Mouse (Mus musculus): Measurements from ENCODE around the gene Dusp11. TPM values are rescaled to one million over a fixed set of nuclear protein-coding genes. Genes with fewer than 3 reads are reported as not detected.
"Not testable (repeated sequence)": the region's sequence is repeated elsewhere in the genome, so short reads cannot be mapped to it uniquely, and the experiment has no call there.

Gene Dusp11
- polyA plus RNA-seq, 1 experiment from 2014 or later = 22.8 TPM

GRCm38 (mm10) chr6:85974941-85975617 lies 13.6 kb upstream of the Dusp11 start:
- WGBS (ENCODE audit: insufficient replicate concordance) = 31% methylated on average over 10 of the region's 10 CpGs
- H3K27ac ChIP-seq (replicated peaks) = no peak overlapping the region

DNA sequence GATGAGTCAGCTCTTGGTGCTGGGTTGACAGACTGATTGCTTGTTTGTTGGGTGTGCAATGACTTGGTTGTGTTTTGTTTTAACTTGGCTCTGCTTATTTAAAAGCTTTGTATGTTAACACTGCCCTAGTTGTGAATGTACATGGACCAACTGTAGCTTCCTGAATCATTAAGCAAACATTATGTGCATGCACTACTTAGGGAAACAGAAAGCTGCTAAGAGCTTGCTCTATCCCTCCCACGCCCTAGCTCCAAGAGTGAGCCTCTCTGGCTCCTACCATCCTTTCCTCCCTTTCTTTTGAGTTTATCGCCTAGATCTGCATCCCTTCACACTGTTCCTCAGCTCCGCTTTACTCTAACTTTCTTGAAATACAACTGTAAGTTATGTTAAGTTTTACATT lies 11.9 kb upstream of the Dusp11 start:
- WGBS (ENCODE audit: insufficient replicate concordance) = 71% methylated on average over 3 of the region's 3 CpGs

More at GRCm38 (mm10) chr6:85974941-85975617, 13.6 kb upstream of the Dusp11 start:
- Histone ChIP-seq H3K4me3 (replicated peaks) (no peak overlapping the region), H3K4me1 (replicated peaks) (peaks cover 4% of the 10 kb centered on the region; the same call in 1 of the 2 replicates), H3K9ac (no peak overlapping the region), H3K4me2 (no peak overlapping the region), H3K36me3 (replicated peaks) (no peaks in the 10 kb centered on the region), H3K9me3 (replicated peaks) (no peaks in the 10 kb centered on the region), H3K27me3 (no peaks in the 10 kb centered on the region)
- no peak; the same call in 1 of the 2 replicates for ATAC-seq (ENCODE audit: insufficient read depth)

DNA sequence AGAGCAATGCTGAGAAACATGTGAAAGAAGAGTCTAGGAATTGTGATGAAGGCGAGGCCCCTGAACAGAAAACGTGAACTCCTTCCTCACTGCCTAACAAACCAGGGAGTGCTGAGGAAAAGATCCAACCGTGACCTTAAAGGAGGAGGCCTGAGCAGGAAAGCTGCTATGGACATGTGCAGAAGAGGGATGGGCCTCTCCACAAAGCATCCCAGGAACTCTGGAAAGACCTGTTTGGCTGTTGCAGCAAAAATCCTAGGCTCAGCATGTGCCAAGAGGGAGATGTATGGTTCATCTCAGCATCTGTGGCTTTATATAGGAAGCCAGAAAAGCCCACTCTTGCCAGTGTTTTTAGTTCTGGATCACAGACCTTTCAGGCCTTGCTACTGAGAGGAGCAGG lies 11.2 kb upstream of the Dusp11 start:
- no peak for ATAC-seq (ENCODE audit: insufficient read depth)

More for the DNA sequence above, 11.9 kb upstream of the Dusp11 start:
- no peaks in the 10 kb centered on the region for H3K9me3 ChIP-seq (replicated peaks)
- H3K4me2 ChIP-seq = no peak overlapping the region
- no peak for ATAC-seq (ENCODE audit: insufficient read depth)
- no peaks in the 10 kb centered on the region for H3K36me3 ChIP-seq (replicated peaks)
- H3K27ac ChIP-seq (replicated peaks) = no peak overlapping the region
- no peak overlapping the region for H3K9ac ChIP-seq
- H3K4me1 ChIP-seq (replicated peaks) = peaks cover 4% of the 10 kb centered on the region; the same call in 1 of the 2 replicates
- H3K4me3 ChIP-seq (replicated peaks) = no peak overlapping the region
- no peaks in the 10 kb centered on the region for H3K27me3 ChIP-seq

DNA sequence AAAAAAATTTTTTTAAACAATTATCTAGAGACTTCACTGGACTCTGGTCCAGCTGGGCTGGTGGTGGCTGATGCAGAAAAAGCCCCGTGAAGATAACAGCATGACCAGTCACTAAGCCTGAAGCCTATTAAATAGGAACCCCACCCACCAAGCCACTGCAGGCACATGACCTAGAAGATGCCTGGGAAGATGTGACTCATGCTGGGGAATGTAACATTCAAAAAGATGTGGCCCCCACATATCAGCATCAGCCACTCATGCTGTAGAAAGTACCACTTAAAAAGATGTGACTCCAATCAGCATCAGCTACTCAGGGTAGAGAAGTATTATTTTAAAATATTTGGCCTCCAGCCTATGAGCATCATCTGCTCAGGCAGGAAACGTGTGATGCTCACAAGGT lies 8.4 kb upstream of the Dusp11 start:
- WGBS (ENCODE audit: insufficient replicate concordance) = 28% methylated on average over 2 of the region's 2 CpGs
- no peaks in the 10 kb centered on the region for H3K9me3 ChIP-seq (replicated peaks)
- no peaks in the 10 kb centered on the region for H3K36me3 ChIP-seq (replicated peaks)
- no peak overlapping the region for H3K27ac ChIP-seq (replicated peaks)
- H3K4me3 ChIP-seq (replicated peaks) = no peak overlapping the region
- H3K4me2 ChIP-seq = no peak overlapping the region
- no peak for ATAC-seq (ENCODE audit: insufficient read depth)
- H3K27me3 ChIP-seq = no peaks in the 10 kb centered on the region
- H3K9ac ChIP-seq = no peak overlapping the region
- peaks cover 12% of the 10 kb centered on the region for H3K4me1 ChIP-seq (replicated peaks)

More for the DNA sequence above, 11.2 kb upstream of the Dusp11 start:
- Histone ChIP-seq H3K27ac (replicated peaks) (no peak overlapping the region), H3K27me3 (no peaks in the 10 kb centered on the region), H3K4me1 (replicated peaks) (peaks cover 4% of the 10 kb centered on the region; the same call in 1 of the 2 replicates), H3K4me2 (no peak overlapping the region), H3K36me3 (replicated peaks) (no peaks in the 10 kb centered on the region), H3K9ac (no peak overlapping the region), H3K9me3 (replicated peaks) (no peaks in the 10 kb centered on the region), H3K4me3 (replicated peaks) (no peak overlapping the region)
- 64% methylated on average over 3 of the region's 3 CpGs for WGBS (ENCODE audit: insufficient replicate concordance)

DNA sequence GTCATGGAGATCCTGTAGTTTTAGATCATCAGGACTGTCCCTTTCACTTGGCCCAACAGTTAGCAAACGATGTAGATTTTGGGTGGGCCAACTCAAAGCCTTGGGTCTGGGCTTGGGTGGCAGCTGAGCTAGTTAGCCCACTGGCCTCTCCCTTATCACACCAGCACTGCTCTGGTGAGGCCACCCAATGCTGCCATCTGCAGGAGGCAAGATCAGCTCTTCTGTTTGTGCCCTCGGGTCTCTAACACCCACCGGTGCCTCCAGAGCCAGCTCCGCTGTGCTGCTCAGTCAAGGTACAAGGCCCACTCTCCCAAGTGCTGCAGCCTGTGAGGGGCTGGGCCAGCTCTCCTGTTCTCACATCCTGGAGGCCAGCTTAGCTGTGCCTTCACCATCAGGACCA lies 5.2 kb upstream of the Dusp11 start:
- no peak overlapping the region for H3K4me3 ChIP-seq (replicated peaks)
- no peaks in the 10 kb centered on the region for H3K9me3 ChIP-seq (replicated peaks)
- H3K4me1 ChIP-seq (replicated peaks) = peaks cover 11% of the 10 kb centered on the region
- no peak overlapping the region for H3K4me2 ChIP-seq
- H3K36me3 ChIP-seq (replicated peaks) = no peaks in the 10 kb centered on the region
- ATAC-seq (ENCODE audit: insufficient read depth) = no peak
- no peak overlapping the region for H3K9ac ChIP-seq
- H3K27ac ChIP-seq (replicated peaks) = no peak overlapping the region
- H3K27me3 ChIP-seq = no peaks in the 10 kb centered on the region
- 49% methylated on average over 4 of the region's 4 CpGs for WGBS (ENCODE audit: insufficient replicate concordance)

DNA sequence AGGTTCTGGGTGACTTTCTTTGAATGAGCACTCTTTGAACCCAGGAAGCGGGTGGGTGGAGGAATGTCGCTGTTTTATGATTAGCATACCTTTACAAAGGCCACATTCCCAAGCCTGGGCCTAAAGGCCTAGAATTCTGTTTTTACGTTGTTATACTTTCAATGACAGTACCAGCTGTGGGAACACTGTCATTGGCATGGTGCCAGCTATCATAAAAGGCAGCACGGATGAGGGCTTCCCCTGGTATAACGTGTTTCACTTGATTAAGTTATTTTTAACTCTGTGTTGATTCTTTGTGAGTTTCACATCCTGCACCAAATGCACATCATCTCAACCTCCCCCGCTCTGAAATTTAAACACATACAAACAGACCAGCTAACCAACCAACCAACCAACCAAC lies 4.6 kb upstream of the Dusp11 start:
- H3K4me1 ChIP-seq (replicated peaks) = peaks cover 11% of the 10 kb centered on the region
- H3K27me3 ChIP-seq; ATAC-seq (ENCODE audit: insufficient read depth); H3K9ac ChIP-seq; H3K27ac ChIP-seq (replicated peaks); H3K4me3 ChIP-seq (replicated peaks); H3K36me3 ChIP-seq (replicated peaks); H3K4me2 ChIP-seq; H3K9me3 ChIP-seq (replicated peaks): not testable (repeated sequence)
- 46% methylated on average over 5 of the region's 6 CpGs for WGBS (ENCODE audit: insufficient replicate concordance)

- Histone ChIP-seq H3K9me3 (replicated peaks) (no peaks in the 10 kb centered on the region), H3K4me1 (replicated peaks) (peaks cover 13% of the 10 kb centered on the region), H3K4me3 (replicated peaks) (no peak overlapping the region), H3K4me2 (no peak overlapping the region), H3K27me3 (no peaks in the 10 kb centered on the region), H3K27ac (replicated peaks) (no peak overlapping the region), H3K36me3 (replicated peaks) (peaks cover 61% of the 10 kb centered on the region), H3K9ac (no peak overlapping the region)
- 83% methylated on average over 3 of the region's 3 CpGs for WGBS (ENCODE audit: insufficient replicate concordance)
- ATAC-seq (ENCODE audit: insufficient read depth) = no peak
Observed at GRCm38 (mm10) chr6:85957581-85957980, 3.9 kb downstream of the Dusp11 start.

GRCm38 (mm10) chr6:85948549-85948948 lies 12.9 kb downstream of the Dusp11 start:
- no peak overlapping the region for H3K27ac ChIP-seq (replicated peaks)
- H3K27me3 ChIP-seq = no peaks in the 10 kb centered on the region
- H3K9me3 ChIP-seq (replicated peaks) = no peaks in the 10 kb centered on the region
- peaks cover 94% of the 10 kb centered on the region for H3K36me3 ChIP-seq (replicated peaks)
- no peak overlapping the region for H3K9ac ChIP-seq
- no peak overlapping the region for H3K4me3 ChIP-seq (replicated peaks)
- no peaks in the 10 kb centered on the region for H3K4me1 ChIP-seq (replicated peaks)
- 83% methylated on average over 6 of the region's 6 CpGs for WGBS (ENCODE audit: insufficient replicate concordance)
- no peak overlapping the region for H3K4me2 ChIP-seq
- ATAC-seq (ENCODE audit: insufficient read depth) = no peak

GRCm38 (mm10) chr6:85942469-85942868 lies 19.0 kb downstream of the Dusp11 start:
- Histone ChIP-seq H3K36me3 (replicated peaks) (peaks cover 49% of the 10 kb centered on the region), H3K27ac (replicated peaks) (no peak overlapping the region), H3K4me3 (replicated peaks) (no peak overlapping the region), H3K4me1 (replicated peaks) (peaks cover 9% of the 10 kb centered on the region), H3K4me2 (no peak overlapping the region), H3K9me3 (replicated peaks) (no peaks in the 10 kb centered on the region), H3K27me3 (no peaks in the 10 kb centered on the region), H3K9ac (no peak overlapping the region)
- ATAC-seq (ENCODE audit: insufficient read depth) = no peak; the same call in 1 of the 2 replicates
- WGBS (ENCODE audit: insufficient replicate concordance) = 73% methylated on average over 3 of the region's 3 CpGs

DNA sequence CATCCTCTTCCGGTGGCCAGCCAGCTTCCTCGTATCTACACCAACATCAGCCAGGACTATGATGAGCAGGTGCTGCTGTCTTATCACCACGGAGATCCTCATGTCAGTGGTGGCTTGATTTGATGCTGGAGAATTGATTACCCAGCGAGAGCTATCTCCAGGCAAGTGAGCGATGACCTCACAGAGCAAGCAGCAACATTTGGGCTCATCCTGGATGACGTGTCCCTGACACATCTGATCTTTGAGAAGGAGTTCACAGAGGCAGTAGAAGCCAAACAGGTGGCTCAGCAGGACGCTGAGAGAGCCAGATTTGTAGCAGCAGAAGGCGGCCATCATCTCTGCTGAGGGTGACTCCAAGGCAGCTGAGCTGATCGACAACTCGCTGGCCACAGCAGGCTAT lies 22.8 kb downstream of the Dusp11 start:
- ATAC-seq (ENCODE audit: insufficient read depth) = no peak
- H3K27ac ChIP-seq (replicated peaks) = no peak overlapping the region
- 67% methylated on average over 10 of the region's 10 CpGs for WGBS (ENCODE audit: insufficient replicate concordance)
- no peak overlapping the region for H3K4me3 ChIP-seq (replicated peaks)
- peaks cover 14% of the 10 kb centered on the region for H3K36me3 ChIP-seq (replicated peaks)
- no peak overlapping the region for H3K4me2 ChIP-seq
- H3K9me3 ChIP-seq (replicated peaks) = no peaks in the 10 kb centered on the region
- H3K27me3 ChIP-seq = no peaks in the 10 kb centered on the region
- peaks cover 20% of the 10 kb centered on the region for H3K4me1 ChIP-seq (replicated peaks)
- H3K9ac ChIP-seq = no peak overlapping the region

GRCm38 (mm10) chr6:85936508-85937465 lies 24.7 kb downstream of the Dusp11 start:
- ATAC-seq (ENCODE audit: insufficient read depth) = peak; percentile 94
- not testable (repeated sequence) for H3K36me3 ChIP-seq (replicated peaks); H3K9me3 ChIP-seq (replicated peaks); H3K27me3 ChIP-seq
- peak overlapping the region; percentile 68 for H3K4me3 ChIP-seq (replicated peaks)
- peaks cover 16% of the 10 kb centered on the region for H3K4me1 ChIP-seq (replicated peaks)
- peak overlapping the region; percentile 77 for H3K27ac ChIP-seq (replicated peaks)
- peak overlapping the region; percentile 78 for H3K4me2 ChIP-seq
- H3K9ac ChIP-seq = peak overlapping the region; percentile 65
- under 1% methylated on average over 50 of the region's 50 CpGs for WGBS (ENCODE audit: insufficient replicate concordance)
